Mouse (Mus musculus): ENCODE data around the gene Pex5l. TPM values are rescaled to one million over a fixed set of nuclear protein-coding genes. Genes with fewer than 3 reads are reported as not detected.
A peak's percentile ranks its signal among the peaks of the same experiment; 100 is the strongest.

The Pex5l gene
- polyA plus RNA-seq, 1 experiment: 0.60 TPM

DNA sequence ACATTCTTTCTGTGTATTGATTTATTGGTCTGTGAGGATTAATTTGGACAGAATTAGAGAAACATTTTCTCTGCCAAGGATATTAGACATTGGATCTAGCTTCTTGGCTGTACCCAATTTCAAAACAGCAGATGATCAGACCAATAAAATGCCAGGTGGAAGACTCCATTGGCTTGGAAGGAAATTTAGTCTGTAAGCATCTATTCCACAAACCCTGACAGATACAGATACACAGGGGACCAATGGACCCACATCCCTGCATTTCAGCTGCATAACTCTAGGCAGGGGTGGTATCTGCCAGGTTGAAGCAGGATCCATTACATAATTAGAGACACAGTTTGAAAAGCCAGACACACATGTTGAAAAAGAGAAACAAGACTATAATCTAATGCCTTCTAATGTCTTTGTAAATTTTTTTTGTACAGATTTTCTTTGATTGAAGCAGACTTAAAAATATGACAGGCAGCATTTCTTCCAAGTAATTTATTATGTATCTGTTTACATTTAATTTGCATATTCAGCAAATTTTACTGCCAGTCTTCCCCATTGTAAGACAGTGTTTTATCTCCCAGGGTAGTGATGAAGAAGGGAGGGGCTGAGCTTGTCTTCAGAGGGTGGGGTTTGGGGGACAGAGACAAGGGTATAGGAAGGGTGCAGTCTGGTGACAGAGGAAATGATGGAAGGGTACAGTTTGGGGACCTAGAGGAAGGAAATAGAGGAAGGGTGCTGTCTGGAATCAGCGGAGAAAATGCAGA, 174.2 kb downstream of the Pex5l start:
- DNase-seq: no peak
- 70% methylated on average over 1 of the region's 1 CpGs for WGBS
- Histone ChIP-seq H3K4me1 (ENCODE audit: control insufficient read depth, insufficient read depth, low read length) (no peaks in the 10 kb centered on the region), H3K4me3 (replicated peaks; ENCODE audit: extremely low read depth, low read depth, low read length) (no peak overlapping the region)
- TF ChIP-seq CTCF (IDR thresholded peaks at IDR 0.05; ENCODE audit: insufficient read depth, low read length): no peak
- no peak for TF ChIP-seq POLR2A (IDR thresholded peaks at IDR 0.05; ENCODE audit: borderline replicate concordance, extremely low read depth, low read depth, low read length)

DNA sequence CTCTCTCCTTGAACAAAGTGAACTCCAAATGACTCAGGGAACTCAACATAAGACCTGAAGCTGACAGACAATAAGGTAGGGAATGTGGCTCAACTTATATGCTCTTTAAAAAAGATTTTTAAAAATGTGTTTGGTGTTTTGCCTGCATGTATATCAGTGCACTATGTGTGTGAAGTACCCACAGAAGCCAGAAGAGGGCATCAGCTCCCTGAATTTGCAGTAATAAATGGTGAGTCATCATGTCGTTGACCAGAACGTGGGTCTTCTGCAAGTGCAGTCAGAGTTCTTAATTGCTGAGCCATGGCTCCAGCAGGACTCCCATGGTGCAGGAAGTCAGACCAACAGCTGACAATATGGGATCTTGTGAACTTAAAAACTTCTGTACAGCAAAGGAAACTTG, 177.5 kb downstream of the Pex5l start:
- peak; percentile 5 for DNase-seq
- Histone ChIP-seq H3K4me3 (replicated peaks; ENCODE audit: extremely low read depth, low read depth, low read length) (no peak overlapping the region), H3K4me1 (ENCODE audit: control insufficient read depth, insufficient read depth, low read length) (no peaks in the 10 kb centered on the region)
- TF ChIP-seq POLR2A (IDR thresholded peaks at IDR 0.05; ENCODE audit: borderline replicate concordance, extremely low read depth, low read depth, low read length) (no peak), CTCF (IDR thresholded peaks at IDR 0.05; ENCODE audit: insufficient read depth, low read length) (no peak)
- WGBS: 3% methylated on average over 2 of the region's 2 CpGs

DNA sequence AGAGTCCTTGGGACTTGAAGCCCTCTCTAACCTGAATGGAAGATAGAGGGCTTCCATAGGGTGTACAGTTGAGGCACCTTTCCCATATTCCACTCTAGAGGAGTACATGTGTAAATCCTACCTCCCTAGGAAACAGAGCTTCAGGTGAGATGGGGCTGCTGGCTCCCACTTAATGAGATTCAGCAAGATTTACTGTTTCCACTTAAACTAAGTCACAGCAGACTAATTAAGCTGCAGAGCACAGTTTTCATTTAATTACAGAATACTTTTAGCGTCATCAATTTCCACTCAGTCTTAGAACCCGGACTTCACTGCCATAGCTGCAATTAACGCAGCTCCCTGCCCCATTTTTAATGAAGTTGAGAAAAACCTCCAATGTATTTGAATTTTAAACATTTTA, 181.6 kb downstream of the Pex5l start:
- TF ChIP-seq POLR2A (IDR thresholded peaks at IDR 0.05; ENCODE audit: borderline replicate concordance, extremely low read depth, low read depth, low read length) (no peak), CTCF (IDR thresholded peaks at IDR 0.05; ENCODE audit: insufficient read depth, low read length) (no peak)
- no peak overlapping the region for H3K4me3 ChIP-seq (replicated peaks; ENCODE audit: extremely low read depth, low read depth, low read length)
- WGBS: 88% methylated on average over 3 of the region's 3 CpGs
- no peaks in the 10 kb centered on the region for H3K4me1 ChIP-seq (ENCODE audit: control insufficient read depth, insufficient read depth, low read length)
- no peak for DNase-seq

DNA sequence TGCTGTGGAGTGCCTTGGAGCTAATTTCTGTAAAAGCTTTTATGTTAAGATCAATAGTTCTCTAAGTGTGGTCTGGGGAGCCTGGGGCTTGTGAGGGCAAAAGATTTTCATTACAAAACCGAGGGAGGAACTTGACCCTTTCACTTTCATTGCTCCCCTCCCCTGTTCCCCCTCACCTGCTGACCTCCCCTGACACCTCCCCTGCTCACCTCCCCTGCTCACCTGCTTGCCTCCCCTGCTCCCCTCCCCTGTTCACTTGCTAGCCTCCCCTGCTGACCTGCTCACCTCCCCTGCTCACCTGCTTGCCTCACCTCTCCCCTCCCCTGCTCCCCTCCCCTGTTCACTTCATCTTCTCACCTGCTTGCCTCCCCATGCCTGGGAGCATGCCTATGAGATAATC, 191.7 kb downstream of the Pex5l start:
- WGBS: 22% methylated on average over 1 of the region's 1 CpGs
- TF ChIP-seq CTCF (IDR thresholded peaks at IDR 0.05; ENCODE audit: insufficient read depth, low read length) (no peak), POLR2A (IDR thresholded peaks at IDR 0.05; ENCODE audit: borderline replicate concordance, extremely low read depth, low read depth, low read length) (no peak)

DNA sequence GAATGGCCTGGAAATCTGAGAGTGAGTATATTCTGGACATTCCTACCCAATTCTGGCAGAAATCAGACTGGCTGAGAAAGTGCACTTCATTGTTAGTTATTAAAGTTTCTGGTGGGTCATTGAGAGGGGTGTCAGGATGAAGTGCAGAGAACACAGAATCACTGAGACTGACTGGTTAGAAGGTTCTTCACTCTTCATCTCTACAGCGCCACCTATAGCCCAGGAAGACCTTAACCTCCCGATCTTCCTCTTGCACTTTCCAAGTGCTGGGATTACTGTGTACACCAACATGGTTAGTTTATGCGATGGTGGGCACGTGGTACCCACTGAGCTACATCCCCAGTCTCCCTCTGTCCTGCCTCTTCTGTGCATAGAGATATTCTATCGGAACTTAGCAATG, 195.6 kb downstream of the Pex5l start:
- DNase-seq: no peak
- Histone ChIP-seq H3K4me3 (replicated peaks; ENCODE audit: extremely low read depth, low read depth, low read length) (no peak overlapping the region), H3K4me1 (ENCODE audit: control insufficient read depth, insufficient read depth, low read length) (no peaks in the 10 kb centered on the region)
- TF ChIP-seq POLR2A (IDR thresholded peaks at IDR 0.05; ENCODE audit: borderline replicate concordance, extremely low read depth, low read depth, low read length) (no peak), CTCF (IDR thresholded peaks at IDR 0.05; ENCODE audit: insufficient read depth, low read length) (no peak)
- WGBS: 88% methylated on average over 5 of the region's 5 CpGs

More for the DNA sequence above, 191.7 kb downstream of the Pex5l start:
- Histone ChIP-seq H3K4me1 (ENCODE audit: control insufficient read depth, insufficient read depth, low read length) (no peaks in the 10 kb centered on the region), H3K4me3 (replicated peaks; ENCODE audit: extremely low read depth, low read depth, low read length) (no peak overlapping the region)
- DNase-seq: no peak

DNA sequence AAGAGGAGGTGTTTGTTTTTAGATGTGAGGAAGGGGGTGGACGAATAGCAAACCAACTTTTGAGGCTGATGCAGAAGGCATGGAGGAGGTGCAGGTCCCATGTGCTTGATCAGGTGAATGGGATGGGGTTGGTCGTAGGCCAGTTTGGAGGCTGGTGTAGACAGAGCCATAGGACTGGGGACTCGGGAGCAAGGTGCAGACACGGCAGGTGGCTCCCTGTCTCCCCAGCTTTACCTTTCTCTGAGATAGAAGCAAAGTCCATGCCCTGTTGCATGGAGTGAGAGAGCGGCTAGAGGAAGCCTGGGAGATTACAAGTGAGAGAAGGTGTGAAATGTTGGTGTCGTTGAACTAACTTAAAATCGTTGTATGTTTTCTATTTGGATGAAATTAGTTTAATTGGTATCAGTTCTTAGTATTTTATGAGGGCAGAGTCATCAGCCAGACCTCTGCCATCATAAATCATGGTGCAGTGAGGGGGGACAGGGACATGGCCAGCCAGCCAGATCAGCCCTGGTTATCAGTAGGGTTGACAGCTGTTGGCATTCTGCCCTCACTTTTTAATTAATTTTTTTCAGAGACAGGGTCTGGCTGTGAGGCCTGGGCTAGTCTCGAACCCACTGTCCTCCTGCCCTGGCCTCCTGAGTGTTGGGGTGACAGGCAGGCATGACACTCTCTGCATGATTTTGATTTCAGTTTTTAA, 203.1 kb downstream of the Pex5l start:
- DNase-seq: no peak
- Histone ChIP-seq H3K4me1 (ENCODE audit: control insufficient read depth, insufficient read depth, low read length) (no peaks in the 10 kb centered on the region), H3K4me3 (replicated peaks; ENCODE audit: extremely low read depth, low read depth, low read length) (no peak overlapping the region)
- no peak for TF ChIP-seq CTCF (IDR thresholded peaks at IDR 0.05; ENCODE audit: insufficient read depth, low read length)
- TF ChIP-seq POLR2A (IDR thresholded peaks at IDR 0.05; ENCODE audit: borderline replicate concordance, extremely low read depth, low read depth, low read length): no peak
- 56% methylated on average over 8 of the region's 8 CpGs for WGBS

DNA sequence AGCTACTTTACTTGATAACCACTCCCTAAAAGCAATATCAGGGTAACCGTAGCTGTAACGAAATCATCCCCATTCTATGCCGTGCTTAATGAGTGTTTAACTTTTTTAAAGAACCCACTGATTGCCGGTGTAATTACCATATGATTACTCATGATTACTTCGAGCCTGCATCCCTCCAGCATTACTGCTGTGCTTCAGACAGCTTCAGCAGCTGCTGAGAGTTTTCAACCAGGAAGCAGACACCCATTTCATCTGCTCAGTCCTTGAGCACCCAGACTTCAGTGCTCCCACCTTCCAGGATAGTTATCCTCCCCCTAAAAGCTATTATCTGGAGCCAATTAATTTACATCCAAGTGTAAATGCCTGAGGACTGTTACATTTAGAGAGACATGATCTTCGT, 218.9 kb downstream of the Pex5l start:
- TF ChIP-seq POLR2A (IDR thresholded peaks at IDR 0.05; ENCODE audit: borderline replicate concordance, extremely low read depth, low read depth, low read length): no peak
- no peak for TF ChIP-seq CTCF (IDR thresholded peaks at IDR 0.05; ENCODE audit: insufficient read depth, low read length)
- H3K4me3 ChIP-seq (replicated peaks; ENCODE audit: extremely low read depth, low read depth, low read length): no peak overlapping the region
- WGBS: 89% methylated on average over 6 of the region's 6 CpGs
- no peak for DNase-seq
- H3K4me1 ChIP-seq (ENCODE audit: control insufficient read depth, insufficient read depth, low read length): no peaks in the 10 kb centered on the region

DNA sequence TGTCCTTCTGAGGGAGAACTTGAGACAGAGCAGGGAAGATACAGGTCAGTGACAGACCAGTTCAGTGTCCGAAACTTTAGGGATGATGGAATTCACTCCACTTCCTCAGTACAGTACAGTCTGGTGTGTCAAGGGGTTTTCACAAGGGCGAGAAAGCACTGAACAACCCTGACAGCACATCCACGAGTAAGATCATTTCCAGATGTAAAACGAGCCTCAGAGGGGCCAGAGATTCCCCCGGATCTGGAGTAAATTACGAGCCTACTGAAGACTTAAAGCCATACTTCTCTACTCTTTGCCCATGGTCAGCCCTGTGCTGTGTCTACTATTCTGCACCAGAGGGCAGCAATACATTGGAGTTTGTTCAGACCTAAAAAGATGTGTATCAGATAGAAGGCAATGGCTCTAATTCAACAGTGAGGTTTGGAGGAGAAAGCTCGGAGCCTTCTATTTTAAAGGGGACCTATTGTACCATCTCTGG, 232.9 kb downstream of the Pex5l start:
- WGBS: 68% methylated on average over 7 of the region's 7 CpGs
- TF ChIP-seq POLR2A (IDR thresholded peaks at IDR 0.05; ENCODE audit: borderline replicate concordance, extremely low read depth, low read depth, low read length) (no peak), CTCF (IDR thresholded peaks at IDR 0.05; ENCODE audit: insufficient read depth, low read length) (no peak)
- no peaks in the 10 kb centered on the region for H3K4me1 ChIP-seq (ENCODE audit: control insufficient read depth, insufficient read depth, low read length)
- DNase-seq: no peak
- H3K4me3 ChIP-seq (replicated peaks; ENCODE audit: extremely low read depth, low read depth, low read length): no peak overlapping the region

DNA sequence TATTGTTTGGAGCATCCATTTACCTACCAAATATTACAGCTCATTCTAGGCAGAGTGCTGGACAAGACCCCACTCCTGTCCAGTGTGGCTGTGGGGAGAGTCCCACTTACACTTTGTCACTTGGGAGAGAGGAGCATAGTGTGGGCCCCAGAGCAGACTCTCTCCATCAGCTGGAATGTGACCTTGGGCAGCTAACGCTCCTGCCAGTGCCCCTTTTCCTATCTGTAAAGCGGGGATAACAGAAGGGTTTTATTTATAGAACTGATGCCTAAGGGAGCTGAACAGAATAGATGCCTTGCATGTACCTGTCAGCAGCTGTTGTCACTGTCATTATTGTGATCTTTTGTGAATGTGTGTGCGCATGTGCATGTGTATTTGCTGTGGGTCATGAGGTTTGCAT, 234.6 kb downstream of the Pex5l start:
- TF ChIP-seq POLR2A (IDR thresholded peaks at IDR 0.05; ENCODE audit: borderline replicate concordance, extremely low read depth, low read depth, low read length) (no peak), CTCF (IDR thresholded peaks at IDR 0.05; ENCODE audit: insufficient read depth, low read length) (no peak)
- no peak for DNase-seq
- 76% methylated on average over 3 of the region's 3 CpGs for WGBS
- Histone ChIP-seq H3K4me3 (replicated peaks; ENCODE audit: extremely low read depth, low read depth, low read length) (no peak overlapping the region), H3K4me1 (ENCODE audit: control insufficient read depth, insufficient read depth, low read length) (no peaks in the 10 kb centered on the region)
